Mouse (Mus musculus): ENCODE measurements at regions not wholly inside any gene's neighbourhood (a gene's known extent, or its start where the extent isn't known, plus 50 kb on each side); places are given as distances from the start of the nearest gene placed in this dataset.

DNA sequence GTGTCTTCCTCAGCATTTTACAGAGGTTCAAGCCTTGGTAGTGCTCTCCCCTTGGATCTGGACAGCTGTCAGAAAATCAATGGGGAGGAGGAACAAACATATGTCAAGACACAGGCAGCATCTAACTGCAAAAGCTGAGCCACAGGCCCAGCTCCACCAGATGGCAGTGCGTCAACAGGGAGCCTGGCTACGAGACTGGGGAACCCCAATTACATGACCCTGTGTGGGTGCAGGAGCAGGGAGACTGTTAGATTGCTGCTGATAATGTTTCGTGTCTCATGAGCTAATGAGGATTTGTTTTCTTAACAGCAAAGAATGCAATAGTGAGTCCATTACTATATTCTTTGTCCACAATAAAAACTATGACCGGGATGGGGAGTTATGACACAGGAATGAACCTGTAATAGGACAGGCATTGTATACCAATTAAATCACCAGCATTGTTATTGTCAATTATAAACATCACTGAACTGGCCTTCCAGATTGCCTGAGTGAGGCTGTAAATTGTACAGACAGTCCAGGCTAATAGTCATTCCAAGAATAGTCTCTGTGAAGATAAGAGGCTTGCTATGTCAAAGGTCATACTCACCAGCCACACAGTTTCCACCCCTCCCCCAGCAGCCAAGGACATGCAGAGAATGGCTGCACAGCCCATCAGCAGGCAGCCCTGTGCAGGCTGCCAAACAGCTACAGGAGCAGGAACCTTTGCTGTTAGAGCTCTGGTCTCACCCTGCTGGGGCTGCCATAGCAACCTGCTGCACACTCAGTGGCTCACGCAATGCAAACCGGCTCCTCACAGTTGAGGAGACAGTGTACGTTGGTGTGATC lies 58.8 kb upstream of the Barx2 start:
- peak; percentile 76 to 78 for DNase-seq

DNA sequence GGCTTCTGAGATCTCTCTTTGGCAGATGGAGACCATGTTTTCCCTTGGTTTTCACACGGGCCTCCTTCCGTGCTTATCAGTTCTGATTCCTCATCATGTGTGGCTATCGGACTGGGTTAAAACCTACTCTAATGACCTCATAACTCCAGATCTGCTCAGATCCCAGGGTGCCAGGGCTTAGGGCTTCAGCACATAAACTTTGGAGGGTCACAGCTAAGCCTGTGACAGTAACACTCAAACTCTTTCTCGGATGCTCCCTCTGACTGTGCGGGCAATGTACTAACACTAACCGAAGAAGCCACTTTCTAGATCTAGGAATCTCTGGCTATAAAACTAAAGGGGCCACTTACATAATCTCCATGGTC lies 59.3 kb upstream of the Barx2 start:
- DNase-seq = no peak

DNA sequence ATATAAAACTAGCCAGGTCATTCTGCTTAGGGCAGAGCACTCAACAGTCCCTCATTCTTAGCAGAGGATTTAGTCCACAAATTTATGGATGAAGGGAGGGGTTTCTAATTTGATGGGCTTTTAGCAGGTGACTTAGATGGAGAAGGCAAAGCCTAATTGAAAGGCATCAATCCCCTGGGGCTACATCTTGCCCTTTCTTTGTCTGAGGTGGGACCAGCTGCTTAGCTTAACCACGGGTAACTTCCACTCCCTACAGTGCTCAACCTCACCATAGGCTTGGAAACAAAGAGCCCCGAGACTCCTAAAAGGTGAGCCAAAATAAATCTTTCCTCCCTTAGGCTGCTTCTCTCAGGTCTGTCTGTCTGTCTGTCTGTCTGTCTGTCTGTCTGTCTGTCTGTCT lies 62.9 kb upstream of the Barx2 start:
- no peak for DNase-seq

GRCm38 (mm10) chr9:31978071-31978470 lies 64.8 kb upstream of the Barx2 start:
- no peak for DNase-seq

DNA sequence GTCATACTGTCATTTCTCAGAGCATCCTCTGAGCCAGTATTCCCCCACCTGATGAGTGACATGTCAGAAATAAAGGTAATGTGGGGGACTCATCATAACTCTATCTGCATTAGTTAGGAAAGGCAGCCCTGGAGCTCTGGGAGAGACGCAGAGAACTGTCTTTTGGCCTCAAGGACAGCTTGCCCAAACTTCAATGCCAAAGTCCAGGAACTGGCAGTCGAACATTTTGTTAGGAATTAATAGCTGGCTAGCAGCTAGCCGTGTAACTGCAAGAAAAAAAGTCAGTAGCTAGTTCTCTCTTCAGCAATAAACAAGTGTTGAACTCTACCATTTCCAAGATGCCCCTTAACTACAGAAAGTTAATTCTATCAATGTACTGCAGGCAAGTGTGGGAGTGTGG lies 65.9 kb upstream of the Barx2 start:
- DNase-seq = peak; percentile 58 to 77

DNA sequence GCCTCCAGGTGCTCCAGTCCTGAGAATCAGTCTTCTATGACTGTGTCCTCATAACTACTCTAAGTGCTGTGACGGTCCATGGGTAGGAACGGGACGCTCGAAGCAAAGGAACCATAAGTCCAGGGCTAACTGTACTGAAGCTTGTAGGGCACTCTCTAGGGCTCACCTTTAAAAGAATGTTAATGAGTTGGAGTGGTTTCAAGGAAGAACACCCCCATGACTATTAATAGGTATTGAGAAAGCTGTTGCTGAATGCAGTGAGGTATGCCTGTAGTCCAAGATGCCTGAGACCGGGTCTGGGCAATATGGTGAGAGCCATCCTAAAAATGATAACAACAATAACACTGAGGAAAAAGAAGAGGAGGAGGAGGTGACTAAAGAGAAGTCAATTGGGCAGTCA lies 67.2 kb upstream of the Barx2 start:
- no peak for DNase-seq

DNA sequence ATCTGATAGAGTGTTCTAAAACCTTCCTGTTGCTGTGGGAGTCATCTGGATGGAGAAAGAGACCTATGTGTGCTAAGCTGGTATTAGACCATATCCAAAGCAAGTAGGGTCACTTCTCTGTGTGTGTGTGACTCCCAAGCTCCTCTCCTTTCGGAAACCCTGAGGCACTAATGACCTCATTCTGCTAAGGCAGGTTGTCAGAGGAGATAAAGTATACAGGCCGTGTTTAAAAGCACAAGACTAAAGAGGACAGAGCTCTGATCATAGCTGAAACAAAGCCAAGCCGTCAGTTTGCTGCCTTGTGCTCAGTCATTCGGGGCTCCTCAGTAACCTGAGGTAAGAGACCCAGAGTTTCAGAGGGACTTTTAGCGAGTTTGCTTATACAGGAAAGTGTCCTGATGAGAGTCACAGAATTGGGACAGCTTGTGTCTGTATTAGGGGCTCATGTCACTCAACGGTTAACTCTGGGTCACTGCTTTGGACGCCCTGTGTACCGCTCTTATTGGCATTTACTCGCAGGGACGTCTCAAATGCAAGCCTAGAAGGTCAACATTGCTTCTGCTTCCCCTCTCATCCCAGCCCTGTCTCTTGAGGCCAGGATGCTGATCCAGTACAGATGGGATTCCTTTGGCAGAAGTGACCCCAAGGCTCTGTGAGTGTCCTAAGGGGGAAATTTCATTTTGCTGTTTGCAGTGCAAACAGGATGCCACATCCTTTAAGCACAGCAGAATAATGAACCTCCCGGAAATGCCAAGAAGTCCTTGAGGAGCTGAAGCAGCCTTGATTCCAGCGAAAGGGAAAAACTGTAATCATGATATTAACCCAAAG lies 70.7 kb upstream of the Barx2 start:
- DNase-seq = peak; percentile 20 to 46

- DNase-seq = peak in 1 of 2 experiments; percentile 39
Measured at GRCm38 (mm10) chr9:31988826-31989225, 75.6 kb upstream of the Barx2 start.

DNA sequence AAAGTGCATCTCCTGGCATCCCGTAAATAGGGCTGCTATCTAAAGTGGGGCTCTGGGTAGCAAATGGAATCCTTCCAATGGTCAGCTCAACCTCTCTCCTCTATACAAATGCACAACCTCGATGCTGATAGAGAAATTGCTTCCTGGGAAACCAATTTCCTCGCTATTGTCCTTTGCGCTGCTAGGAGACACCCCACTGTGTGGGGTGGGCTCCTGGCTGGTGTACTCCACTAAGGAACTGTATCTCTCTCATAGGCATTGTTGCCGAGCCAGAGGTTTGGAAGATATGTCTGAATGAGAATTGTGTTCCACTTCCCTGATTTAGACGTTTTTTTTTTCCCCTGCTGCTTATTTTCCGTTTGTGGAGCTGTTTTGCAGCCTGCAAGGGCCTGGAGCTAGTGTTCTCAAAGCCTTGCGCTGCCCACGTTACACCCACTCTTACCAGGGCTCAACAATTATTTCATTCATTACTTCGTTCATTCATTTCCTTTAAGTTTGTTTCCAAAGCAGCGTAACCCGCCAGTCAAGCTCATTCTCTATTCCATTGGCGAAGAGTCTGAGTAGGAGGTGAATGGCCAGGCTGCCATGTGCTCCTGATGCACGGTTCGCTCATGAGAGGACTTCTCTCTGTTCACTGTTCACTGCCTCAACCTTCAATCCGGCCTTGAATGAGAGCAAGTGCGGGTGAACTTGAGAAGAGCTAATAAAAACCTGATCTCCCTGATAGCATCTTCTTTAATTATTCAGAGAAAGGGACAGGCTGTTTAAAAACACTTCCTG lies 76.5 kb upstream of the Barx2 start:
- DNase-seq = no peak

- DNase-seq = no peak
Measured at GRCm38 (mm10) chr9:31990456-31990855, 77.2 kb upstream of the Barx2 start.

DNA sequence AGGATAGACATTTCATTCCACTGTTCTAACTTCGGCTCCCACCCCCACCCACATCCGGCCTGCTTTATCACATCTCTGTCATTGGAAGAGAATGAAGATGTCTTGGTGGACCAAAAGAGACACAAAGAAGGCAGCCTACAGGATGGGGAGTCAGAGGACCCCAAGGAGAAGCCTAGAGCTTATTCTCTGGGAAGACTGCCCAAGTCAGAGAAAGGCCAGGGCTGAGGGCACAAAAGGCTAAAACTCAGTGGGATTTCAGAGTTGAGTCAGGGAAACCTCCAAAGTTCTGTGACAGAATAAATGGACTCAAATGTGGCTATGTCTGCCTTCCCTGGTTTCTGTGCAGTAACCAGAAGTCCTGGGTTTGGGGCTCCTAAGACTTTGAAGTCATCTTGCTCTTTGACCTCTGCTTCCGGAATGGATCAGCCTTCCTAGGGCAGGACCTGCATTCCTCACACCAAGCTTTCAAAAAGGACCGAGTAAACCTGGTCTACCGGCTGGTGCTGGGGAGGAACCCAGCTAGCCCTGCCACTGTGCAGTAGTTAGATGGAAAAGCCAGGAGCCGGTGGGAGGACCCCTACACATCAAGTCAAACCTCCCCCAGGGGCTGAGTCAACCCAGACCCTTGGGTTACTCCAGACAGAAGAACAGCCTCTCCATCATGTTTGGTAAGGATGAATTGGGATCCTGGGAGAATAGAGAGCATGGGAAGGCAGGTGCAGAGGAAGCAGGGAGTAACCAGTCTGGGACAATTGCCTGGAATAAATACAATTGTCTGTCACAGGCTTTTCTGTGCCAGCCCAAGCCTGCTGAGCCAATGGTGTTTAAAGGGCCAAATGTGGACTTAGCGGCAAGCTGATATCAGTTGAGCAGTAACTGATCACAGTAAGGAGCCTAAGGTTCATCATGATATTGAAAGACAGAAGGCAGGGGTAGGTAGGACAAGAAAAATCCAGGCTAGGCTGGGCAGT lies 80.7 kb upstream of the Barx2 start:
- no peak for DNase-seq

- no peak for DNase-seq
Measured at GRCm38 (mm10) chr9:31995101-31995500, 81.8 kb upstream of the Barx2 start.

DNA sequence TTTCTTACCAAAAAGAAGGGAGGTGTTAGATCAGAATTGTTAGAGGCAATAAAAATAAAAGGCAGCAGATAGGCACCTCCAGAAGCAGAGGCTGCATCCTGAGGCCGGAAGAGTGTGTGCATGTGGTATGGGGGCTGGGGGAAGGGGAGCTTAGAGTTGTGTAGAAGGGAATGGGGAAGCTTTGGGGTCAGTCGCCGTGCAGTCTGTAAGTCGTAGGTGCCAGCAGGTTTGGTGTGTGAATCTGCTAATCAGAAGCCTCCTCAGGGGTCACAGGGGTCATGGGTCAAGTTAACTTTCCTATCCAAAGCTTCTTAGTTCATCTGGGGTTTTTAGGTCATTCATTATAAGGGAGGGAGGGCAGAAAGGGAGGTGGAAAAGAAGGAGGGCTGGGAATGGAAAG lies 82.4 kb upstream of the Barx2 start:
- no peak for DNase-seq

GRCm38 (mm10) chr9:31996466-31997177 lies 83.4 kb upstream of the Barx2 start:
- DNase-seq = peak; percentile 54 to 81

DNA sequence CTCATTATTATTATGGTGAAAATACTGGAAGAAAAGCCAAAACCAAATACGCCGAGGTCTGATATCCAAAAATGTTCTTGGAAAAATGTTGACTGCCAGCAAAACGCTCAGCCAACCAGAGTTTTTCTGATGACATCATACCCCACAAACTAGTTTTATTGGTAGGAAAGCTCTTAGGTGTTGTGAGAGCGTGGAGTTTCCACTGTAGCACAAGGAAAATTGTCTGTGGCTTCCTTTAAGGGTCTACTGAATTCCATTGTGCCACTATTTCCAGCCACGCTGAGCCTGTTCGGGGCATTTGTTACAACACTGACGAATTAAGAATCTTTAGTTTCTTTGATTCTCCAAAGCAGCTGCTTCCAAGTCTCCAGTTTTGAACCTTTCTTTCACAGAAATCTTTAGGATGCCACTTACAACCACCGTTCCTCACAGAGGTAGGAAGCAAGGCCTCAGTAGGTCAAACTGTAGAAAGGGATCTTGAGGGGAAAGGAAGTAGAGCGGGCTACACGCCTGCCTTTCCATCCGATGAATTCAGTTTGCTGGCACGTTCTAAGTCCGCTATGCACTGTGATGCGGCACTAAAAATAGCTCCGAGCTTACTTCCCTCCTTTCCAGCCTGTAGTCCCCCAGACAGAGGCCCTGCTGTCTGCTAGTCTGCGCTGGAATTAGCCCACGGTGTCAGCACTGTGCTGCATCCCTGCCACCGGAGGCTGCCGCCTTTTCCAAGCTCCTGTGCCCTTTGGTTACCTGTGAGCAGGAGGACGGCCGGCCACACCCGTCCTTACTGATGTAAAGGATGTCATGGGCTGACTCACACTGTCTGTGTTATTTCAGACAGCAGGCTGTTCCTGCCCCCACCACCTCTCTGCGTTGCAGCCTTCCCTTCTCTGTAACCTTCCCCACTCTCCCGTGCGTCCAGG lies 84.2 kb upstream of the Barx2 start:
- DNase-seq = peak in 1 of 2 experiments; percentile 49

- no peak for DNase-seq
Measured at GRCm38 (mm10) chr9:31998488-31999280, 85.4 kb upstream of the Barx2 start.

- peak; percentile 32 to 50 for DNase-seq
Measured at GRCm38 (mm10) chr9:31999760-32000159, 86.5 kb upstream of the Barx2 start.

- DNase-seq = no peak
Measured at GRCm38 (mm10) chr9:32002924-32003323, 89.7 kb upstream of the Barx2 start.

DNA sequence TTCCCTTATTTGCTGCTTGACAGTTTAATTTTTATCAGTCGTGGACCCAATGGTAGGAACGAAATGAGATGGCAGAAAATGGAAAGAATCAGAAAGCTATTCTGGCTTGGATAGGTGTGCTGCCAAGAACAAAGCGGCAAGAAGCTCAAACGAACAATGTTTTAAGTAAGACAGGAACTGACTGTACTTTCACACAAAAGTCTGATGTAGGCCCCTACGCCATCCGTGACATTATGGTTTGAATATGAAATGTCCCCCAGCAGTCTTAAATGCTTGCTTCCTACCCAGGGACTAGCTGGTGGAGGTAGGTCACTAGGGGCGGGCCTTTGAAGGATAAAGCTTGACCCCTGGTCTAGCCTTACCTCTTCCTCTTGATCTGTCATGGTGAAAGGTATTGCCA lies 90.5 kb upstream of the Barx2 start:
- no peak for DNase-seq

All from kidney, postnatal 25 days (tissue).